Mouse (Mus musculus) myocyte (in vitro differentiated cells): ENCODE results near the gene Stn1. TPM values are rescaled to one million over a fixed set of nuclear protein-coding genes. Genes with fewer than 3 reads are reported as not detected.

Experiments
- H3K27me3 ChIP-seq: one replicate; pipeline ENCODE4 v1.6.1; 2011; ENCODE audit not compliant: control insufficient read depth, insufficient read depth, insufficient read length
- H3K36me3 ChIP-seq: one replicate; pipeline ENCODE4 v1.6.1; 2011; ENCODE audit not compliant: control insufficient read depth, insufficient read depth
- H3K4me2 ChIP-seq: one replicate; pipeline ENCODE4 v1.6.1; 2011; ENCODE audit warnings: low read depth, control low read depth
- H3K4me3 ChIP-seq: one replicate; pipeline ENCODE4 v1.5.1; 2011; ENCODE audit warnings: mild to moderate bottlenecking, control low read depth, moderate library complexity
- H3K79me2 ChIP-seq: one replicate; pipeline ENCODE4 v1.6.1; 2011; ENCODE audit not compliant: control insufficient read depth, insufficient read depth
- H3ac ChIP-seq: one replicate; pipeline ENCODE4 v1.6.1; 2011; ENCODE audit not compliant: control insufficient read depth, insufficient read length
- CEBPB ChIP-seq: IDR thresholded peaks from 2 replicates; pipeline ENCODE4 v1.6.1; 2011; ENCODE audit warnings: mild to moderate bottlenecking, moderate library complexity; ENCODE audit not compliant: poor library complexity, insufficient read depth, severe bottlenecking
- E2F4 ChIP-seq: IDR thresholded peaks from one replicate; pipeline ENCODE4 v1.6.1; 2011; ENCODE audit warnings: mild to moderate bottlenecking, control low read depth, moderate library complexity; ENCODE audit not compliant: insufficient read depth
- MAX ChIP-seq: IDR thresholded peaks from one replicate; pipeline ENCODE4 v1.6.1; 2011; ENCODE audit warnings: low read depth, mild to moderate bottlenecking, control low read depth
- MYOD1 ChIP-seq, 3 experiments: IDR thresholded peaks; one replicate each; pipeline ENCODE4 v1.6.1; 2011; ENCODE audit warnings: control low read depth in 2 of 3, low read depth in 2 of 3, mild to moderate bottlenecking in 2 of 3, moderate library complexity in 1 of 3; ENCODE audit not compliant: insufficient read length in 2 of 3, control insufficient read depth in 1 of 3
- MYOG ChIP-seq, 3 experiments: IDR thresholded peaks; one replicate each; pipeline ENCODE4 v1.6.1; 2011; ENCODE audit warnings: control low read depth in 2 of 3, low read depth in 2 of 3, mild to moderate bottlenecking in 2 of 3; ENCODE audit not compliant: insufficient read length in 2 of 3, control insufficient read depth in 1 of 3, insufficient read depth in 1 of 3
- POLR2A ChIP-seq: IDR thresholded peaks from one replicate; pipeline ENCODE4 v1.6.1; 2011; ENCODE audit warnings: low read depth, mild to moderate bottlenecking, control low read depth, moderate library complexity; ENCODE audit not compliant: insufficient read length
- POLR2AphosphoS2 ChIP-seq: IDR thresholded peaks from one replicate; pipeline ENCODE4 v1.6.1; 2011; ENCODE audit warnings: low read depth, control low read depth; ENCODE audit not compliant: insufficient read length
- REST ChIP-seq: IDR thresholded peaks from one replicate; pipeline ENCODE4 v1.6.1; 2011; ENCODE audit warnings: mild to moderate bottlenecking, control low read depth, moderate library complexity; ENCODE audit not compliant: insufficient read depth, insufficient read length
- SRF ChIP-seq: IDR thresholded peaks from one replicate; pipeline ENCODE4 v1.6.1; 2011; ENCODE audit warnings: low read depth; ENCODE audit not compliant: control insufficient read depth, insufficient read length
- TCF12 ChIP-seq: IDR thresholded peaks from one replicate; pipeline ENCODE4 v1.6.1; 2011; ENCODE audit warnings: mild to moderate bottlenecking, control low read depth; ENCODE audit not compliant: poor library complexity, insufficient read depth, severe bottlenecking
- TCF3 ChIP-seq: IDR thresholded peaks from one replicate; pipeline ENCODE4 v1.6.1; 2011; ENCODE audit warnings: low read depth, control low read depth; ENCODE audit not compliant: insufficient read length
- USF1 ChIP-seq: IDR thresholded peaks from one replicate; pipeline ENCODE4 v1.6.1; 2011; ENCODE audit warnings: low read depth, mild to moderate bottlenecking, control low read depth, moderate library complexity
- polyA plus RNA-seq: library from polyadenylated mRNA; unstranded; fragments of >200 nt; fragmentation: generic; extraction: Trizol; gene quantifications from one replicate; pipeline ENCODE4 v1.2.1, GENCODE M21; 2012; ENCODE audit warnings: missing spikeins

Gene Stn1
- polyA plus RNA-seq, 1 experiment = 43.9 TPM

- H3K4me3 ChIP-seq = peak within 1 kb of the TSS; percentile 98
Measured at GRCm38 (mm10) chr19:47464304-47465241, 72.7 kb downstream of the Stn1 start, which contains the start of gene Sh3pxd2a. Gene Sh3pxd2a, minus strand, starts transcription at chr19:47464401.

GRCm38 (mm10) chr19:47463636-47464303 is 73.5 kb downstream of the Stn1 start:
- Histone ChIP-seq H3K36me3 (no peaks in the 10 kb centered on the region), H3K4me3 (peak overlapping the region; percentile 98), H3K4me2 (peak overlapping the region; percentile 98), H3ac (peak overlapping the region; percentile 82), H3K79me2 (peaks cover 38% of the 10 kb centered on the region), H3K27me3 (no peaks in the 10 kb centered on the region)
- no peak for TF ChIP-seq POLR2A
- TF ChIP-seq MYOG (IDR thresholded peaks at IDR 0.05; ENCODE audit: control insufficient read depth in 1 of 3, insufficient read depth in 1 of 3, insufficient read length in 2 of 3, low read depth in 2 of 3) = peak in 1 of 3 experiments; percentile 45
- no peak for TF ChIP-seq SRF
- TF ChIP-seq MYOD1 (IDR thresholded peaks at IDR 0.05; ENCODE audit: control insufficient read depth in 1 of 3, insufficient read length in 2 of 3, low read depth in 2 of 3) = no peak
- no peak for TF ChIP-seq USF1
- TF ChIP-seq MAX = no peak

More at GRCm38 (mm10) chr19:47464304-47465241, 72.7 kb downstream of the Stn1 start, which contains the start of gene Sh3pxd2a:
- H3ac ChIP-seq = peak within 1 kb of the TSS; percentile 82
- H3K27me3 ChIP-seq = no peaks in the 10 kb centered on the region
- H3K4me2 ChIP-seq = peak within 1 kb of the TSS; percentile 98
- peak; percentile 82 for TF ChIP-seq POLR2A
- TF ChIP-seq TCF12 = no peak
- no peak for TF ChIP-seq MYOG (IDR thresholded peaks at IDR 0.05; ENCODE audit: control insufficient read depth in 1 of 3, insufficient read depth in 1 of 3, insufficient read length in 2 of 3, low read depth in 2 of 3)
- TF ChIP-seq POLR2AphosphoS2 = peak; percentile 43
- TF ChIP-seq MYOD1 (IDR thresholded peaks at IDR 0.05; ENCODE audit: control insufficient read depth in 1 of 3, insufficient read length in 2 of 3, low read depth in 2 of 3) = peak in 1 of 3 experiments; percentile 26
- H3K36me3 ChIP-seq = no peaks in the 10 kb centered on the region
- H3K79me2 ChIP-seq = peaks cover 38% of the 10 kb centered on the region

GRCm38 (mm10) chr19:47463206-47463605 is 74.1 kb downstream of the Stn1 start:
- TF ChIP-seq TCF3 = no peak
- TF ChIP-seq POLR2A = no peak
- no peak for TF ChIP-seq MAX
- TF ChIP-seq REST = no peak
- TF ChIP-seq CEBPB = no peak
- TF ChIP-seq POLR2AphosphoS2 = no peak
- no peak for TF ChIP-seq E2F4
- TF ChIP-seq SRF = no peak
- no peak for TF ChIP-seq TCF12
- TF ChIP-seq MYOD1 (IDR thresholded peaks at IDR 0.05; ENCODE audit: control insufficient read depth in 1 of 3, insufficient read length in 2 of 3, low read depth in 2 of 3) = no peak
- TF ChIP-seq USF1 = no peak
- no peak for TF ChIP-seq MYOG (IDR thresholded peaks at IDR 0.05; ENCODE audit: control insufficient read depth in 1 of 3, insufficient read depth in 1 of 3, insufficient read length in 2 of 3, low read depth in 2 of 3)
- Histone ChIP-seq H3ac (peak overlapping the region; percentile 82), H3K4me2 (peak overlapping the region; percentile 98), H3K4me3 (peak overlapping the region; percentile 98), H3K79me2 (peaks cover 38% of the 10 kb centered on the region), H3K36me3 (no peaks in the 10 kb centered on the region), H3K27me3 (no peaks in the 10 kb centered on the region)

GRCm38 (mm10) chr19:47462725-47463124 is 74.6 kb downstream of the Stn1 start:
- H3ac ChIP-seq = no peak overlapping the region
- H3K79me2 ChIP-seq = peaks cover 38% of the 10 kb centered on the region
- H3K36me3 ChIP-seq = no peaks in the 10 kb centered on the region
- H3K4me2 ChIP-seq = peak overlapping the region; percentile 98
- TF ChIP-seq CEBPB (no peak), MYOG (IDR thresholded peaks at IDR 0.05; ENCODE audit: control insufficient read depth in 1 of 3, insufficient read depth in 1 of 3, insufficient read length in 2 of 3, low read depth in 2 of 3) (no peak), MYOD1 (IDR thresholded peaks at IDR 0.05; ENCODE audit: control insufficient read depth in 1 of 3, insufficient read length in 2 of 3, low read depth in 2 of 3) (no peak), USF1 (no peak), POLR2A (no peak), TCF12 (no peak), REST (no peak), POLR2AphosphoS2 (no peak), SRF (no peak), E2F4 (no peak), MAX (no peak)
- H3K4me3 ChIP-seq = peak overlapping the region; percentile 98
- no peaks in the 10 kb centered on the region for H3K27me3 ChIP-seq
